Mouse (Mus musculus): ENCODE measurements around the gene Abr. TPM values are rescaled to one million over a fixed set of nuclear protein-coding genes. Genes with fewer than 3 reads are reported as not detected.

Gene Abr
- total RNA-seq, 2 experiments from 2014 or later: 439 to 452 TPM

DNA sequence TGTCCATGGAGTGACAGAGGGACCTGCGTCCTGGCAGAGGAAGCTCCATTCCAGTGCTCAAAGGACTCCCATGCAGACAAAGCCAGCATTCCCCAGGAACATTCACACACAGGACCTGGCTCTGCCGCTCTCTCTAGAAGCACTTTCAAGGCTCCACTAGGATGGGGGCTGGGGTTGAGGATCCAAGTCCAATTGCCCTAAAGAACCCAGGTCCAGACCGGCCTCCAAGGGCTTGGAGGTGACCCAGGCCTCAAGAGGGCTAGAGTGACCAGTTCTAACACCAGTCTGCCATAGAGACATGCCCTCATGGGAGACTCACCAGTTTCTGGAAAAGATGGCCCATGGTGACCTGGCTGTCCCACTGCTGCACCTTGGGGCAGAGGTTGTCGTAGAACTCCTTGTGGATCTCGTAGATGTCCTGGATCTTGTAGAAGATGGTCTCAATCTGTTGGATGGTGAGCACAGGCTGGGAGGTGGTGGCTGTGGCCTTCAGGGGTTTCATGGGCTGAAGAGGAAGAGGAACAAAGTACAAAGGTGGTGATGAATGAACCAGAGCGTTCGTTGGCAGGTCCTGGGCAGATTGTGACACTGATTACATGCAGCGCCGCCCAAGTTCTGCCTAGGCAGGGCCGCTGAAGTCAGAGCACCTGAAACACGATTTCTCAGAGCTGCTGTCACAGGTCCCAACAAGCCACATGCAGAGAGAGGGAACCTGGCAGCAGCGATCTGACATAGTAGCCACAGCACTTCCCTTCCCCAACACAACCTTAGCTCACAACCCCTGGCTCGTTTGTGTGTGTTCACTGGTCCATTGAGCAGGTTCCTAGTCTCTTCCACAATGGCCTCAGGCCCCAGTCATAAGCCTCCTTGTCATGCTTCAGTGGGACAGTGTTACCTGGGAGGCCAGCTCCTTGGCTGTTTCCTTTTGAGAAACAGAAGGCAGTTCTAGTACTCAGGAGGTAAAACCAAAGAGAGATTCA lies 143.1 kb downstream of the Abr start:
- intact Hi-C loops (cut with DNase I): no loop called here
- no peak for DNase-seq (ENCODE audit: low spot score in 2 of 2)

GRCm38 (mm10) chr11:76477095-76477525 lies 145.0 kb downstream of the Abr start:
- intact Hi-C loops (cut with DNase I): no loop called here
- DNase-seq (ENCODE audit: low spot score in 2 of 2): no peak

GRCm38 (mm10) chr11:76476376-76477094 lies 145.6 kb downstream of the Abr start:
- intact Hi-C loops (cut with DNase I): no loop called here
- no peak for DNase-seq (ENCODE audit: low spot score in 2 of 2)

DNA sequence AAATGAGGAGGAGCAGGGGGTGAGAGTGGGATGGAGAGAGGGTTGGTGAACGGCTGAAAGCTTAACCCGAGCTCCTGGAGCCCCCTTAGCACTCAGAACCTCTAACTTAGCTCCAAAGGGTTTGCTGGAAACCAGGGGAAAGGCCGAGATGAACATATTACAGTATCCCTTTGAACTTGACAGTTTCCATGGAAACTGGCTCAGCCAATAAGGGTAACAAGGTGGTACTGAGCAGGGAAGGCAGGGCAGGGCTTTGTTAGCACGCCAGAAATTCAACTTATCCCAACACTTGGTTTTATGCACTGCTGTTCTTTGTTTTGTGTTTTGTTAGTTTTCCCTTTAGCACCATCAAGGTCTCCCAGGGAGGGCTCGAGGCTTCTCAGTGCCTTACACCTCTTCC lies 149.5 kb downstream of the Abr start:
- no peak for DNase-seq (ENCODE audit: low spot score in 2 of 2)
- intact Hi-C loops (cut with DNase I): no loop called here

DNA sequence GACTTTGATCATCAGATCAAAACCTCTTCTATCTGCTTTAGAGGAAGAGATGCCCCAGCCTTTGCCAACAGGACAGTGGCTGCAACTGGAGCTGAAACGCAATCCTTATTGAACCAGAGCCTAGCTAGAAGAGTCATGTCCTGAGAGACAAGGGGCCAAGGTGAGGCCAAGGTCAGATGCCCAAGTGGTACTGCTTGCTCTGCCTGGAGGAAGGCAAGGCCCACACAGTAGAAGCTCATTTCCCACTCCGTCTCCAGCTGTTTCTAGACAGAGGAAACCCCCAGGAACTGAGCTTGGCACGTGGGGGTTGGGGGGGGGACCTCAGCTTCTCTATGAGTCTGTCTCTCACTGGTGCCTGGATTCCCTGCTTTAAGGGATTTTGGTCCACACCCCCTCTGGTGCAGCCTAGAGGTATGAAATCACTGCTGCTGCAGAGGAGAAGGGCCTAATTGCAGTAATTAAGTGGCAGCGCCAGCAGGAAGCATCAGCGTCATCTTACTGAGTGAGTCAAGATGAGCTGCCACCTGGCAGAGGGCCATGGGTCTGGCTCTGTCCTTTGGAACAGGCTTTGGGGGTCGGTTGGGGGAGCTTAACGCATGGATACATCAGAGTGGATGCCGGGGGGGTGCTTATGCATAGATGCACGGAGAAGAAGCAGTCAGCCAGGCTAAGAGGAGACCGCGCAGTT lies 152.7 kb downstream of the Abr start:
- no peak for DNase-seq (ENCODE audit: low spot score in 2 of 2)
- intact Hi-C loops (cut with DNase I): no loop called here

DNA sequence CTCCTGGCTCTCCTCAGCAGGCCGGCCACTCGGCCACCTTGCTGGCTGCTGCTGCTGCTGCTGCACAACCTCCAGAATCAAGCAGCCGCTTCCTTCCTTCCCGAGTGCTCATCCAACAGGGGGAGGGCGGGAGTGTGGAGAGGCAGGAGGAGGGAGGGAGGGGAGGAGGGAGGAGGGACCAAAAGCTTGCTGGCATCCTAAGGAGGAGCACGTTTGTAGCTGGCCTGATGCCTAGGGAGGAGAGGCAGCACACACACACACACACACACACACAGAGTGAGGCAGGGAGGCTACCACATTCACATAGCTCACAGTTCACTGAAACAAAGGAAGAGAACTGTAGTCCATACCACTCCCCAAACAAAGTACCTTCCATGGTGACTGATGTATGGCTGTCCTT lies 153.8 kb downstream of the Abr start:
- intact Hi-C loops (cut with DNase I): no loop called here
- DNase-seq (ENCODE audit: low spot score in 2 of 2): peak; percentile 63 to 66

GRCm38 (mm10) chr11:76467487-76468005 lies 154.6 kb downstream of the Abr start:
- intact Hi-C loops (cut with DNase I): no loop called here
- no peak for DNase-seq (ENCODE audit: low spot score in 2 of 2)

DNA sequence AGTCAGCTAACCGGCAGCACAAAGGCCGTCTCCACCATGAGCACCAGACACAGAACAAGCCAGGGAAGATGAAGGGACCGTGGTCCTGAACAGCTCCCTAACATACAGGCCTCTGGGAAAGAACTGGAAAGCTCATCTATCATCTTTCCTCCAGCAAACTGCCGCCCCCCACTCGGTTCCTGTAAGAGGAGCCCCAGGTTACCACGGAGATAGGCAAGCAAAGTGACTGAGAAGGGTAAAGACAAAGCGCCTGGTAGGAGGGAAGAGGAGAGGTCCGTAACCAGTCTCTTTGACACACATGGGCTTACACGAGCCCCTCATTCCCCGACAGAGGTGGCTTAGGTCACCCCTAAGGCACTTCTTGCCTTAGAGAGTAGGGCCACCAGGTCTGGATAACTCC lies 155.0 kb downstream of the Abr start:
- intact Hi-C loops (cut with DNase I): no loop called here
- DNase-seq (ENCODE audit: low spot score in 2 of 2): no peak

DNA sequence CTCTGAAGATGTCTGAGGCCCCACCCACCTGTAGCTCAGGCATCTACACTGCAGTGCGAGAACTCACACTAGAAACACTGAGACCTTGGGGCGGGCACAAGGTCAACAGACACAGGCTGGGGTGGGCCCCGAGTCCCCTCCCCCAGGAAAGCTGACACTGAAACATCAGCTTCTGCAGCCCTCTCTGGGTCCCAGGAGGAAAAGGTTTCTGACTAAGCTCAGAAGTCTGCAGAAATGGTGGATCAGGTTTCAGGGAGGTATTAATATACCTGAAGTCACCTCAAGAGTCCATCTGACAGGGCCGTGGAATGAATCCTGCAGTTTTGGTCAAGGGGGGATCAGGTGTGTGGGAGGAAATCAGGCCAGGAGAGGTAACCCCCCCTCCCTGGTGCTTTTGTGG lies 156.2 kb downstream of the Abr start:
- no peak for DNase-seq (ENCODE audit: low spot score in 2 of 2)
- intact Hi-C loops (cut with DNase I): no loop called here

- intact Hi-C loops (cut with DNase I): no loop called here
- no peak for DNase-seq (ENCODE audit: low spot score in 2 of 2)
Observed at GRCm38 (mm10) chr11:76461696-76462095, 160.4 kb downstream of the Abr start.

GRCm38 (mm10) chr11:76461201-76461600 lies 160.9 kb downstream of the Abr start:
- intact Hi-C loops (cut with DNase I): no loop called here
- DNase-seq (ENCODE audit: low spot score in 2 of 2): no peak

- DNase-seq (ENCODE audit: low spot score in 2 of 2): no peak
- intact Hi-C loops (cut with DNase I): loop anchor here (5.0 kb wide), 2 partner anchors 33 to 118 kb away; no protein-coding TSS in a partner anchor
Observed at GRCm38 (mm10) chr11:76459489-76459888, 162.6 kb downstream of the Abr start.

DNA sequence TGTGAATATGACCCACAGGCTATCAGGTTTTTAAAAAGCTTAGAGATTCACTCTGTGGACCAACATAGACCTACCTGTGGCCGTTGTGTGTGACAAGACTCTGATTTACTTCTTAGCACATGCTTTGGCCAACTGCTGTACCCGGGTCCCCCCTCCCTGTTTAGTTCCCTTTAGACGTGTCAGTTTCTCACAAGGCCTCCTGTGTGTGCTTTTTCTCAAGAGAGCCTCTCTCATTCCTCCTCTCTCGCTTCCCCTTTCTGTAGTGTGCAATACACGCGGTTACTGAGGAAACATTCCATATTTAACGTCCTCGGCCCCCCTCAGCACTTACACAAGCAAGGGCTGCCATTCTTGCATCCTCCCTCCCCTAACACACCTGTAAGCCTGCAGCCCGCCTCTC lies 163.4 kb downstream of the Abr start:
- intact Hi-C loops (cut with DNase I): loop anchor here (5.0 kb wide), 2 partner anchors 34 to 119 kb away; no protein-coding TSS in a partner anchor
- no peak for DNase-seq (ENCODE audit: low spot score in 2 of 2)

DNA sequence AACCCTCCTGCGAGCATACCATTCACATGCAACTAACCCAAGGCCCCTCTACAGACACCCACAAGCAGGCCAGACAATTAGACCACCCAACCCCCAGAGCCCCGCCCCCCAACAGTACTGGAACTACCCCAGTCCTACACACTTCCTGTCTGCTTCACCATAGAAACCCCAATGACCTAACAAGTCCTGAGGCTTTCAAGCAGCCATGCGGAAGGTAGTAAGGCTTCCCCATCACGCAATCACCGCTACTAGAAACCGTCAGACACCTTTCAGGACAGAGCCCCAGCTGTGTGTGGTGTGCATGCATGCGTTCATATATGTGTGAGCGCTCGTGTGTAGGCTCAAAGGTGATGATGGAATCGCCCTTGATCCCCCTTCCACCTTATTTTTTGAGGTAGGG lies 165.2 kb downstream of the Abr start:
- no peak for DNase-seq (ENCODE audit: low spot score in 2 of 2)
- intact Hi-C loops (cut with DNase I): loop anchor here (2.0 to 5.0 kb wide), 3 partner anchors 35 to 190 kb away; no protein-coding TSS in a partner anchor

DNA sequence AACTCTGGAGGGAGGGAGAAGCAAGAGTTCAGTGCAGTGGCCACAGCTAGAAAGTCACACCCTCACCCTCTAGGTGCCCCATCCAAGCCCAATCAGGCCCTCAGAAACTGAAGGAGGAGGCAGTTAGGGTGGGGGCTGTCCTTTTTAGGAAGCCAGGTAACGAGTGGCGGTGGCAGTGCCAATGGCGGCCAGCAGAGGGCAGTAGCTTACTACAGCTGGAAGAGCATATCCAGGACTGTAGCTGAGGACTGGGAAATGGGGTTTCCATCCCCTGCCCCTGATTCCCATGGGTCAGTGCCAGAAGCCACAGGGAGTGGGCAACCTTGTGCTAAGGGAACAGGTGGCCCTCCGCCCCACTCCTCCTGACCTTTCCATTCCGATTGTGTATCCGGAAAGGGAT lies 165.9 kb downstream of the Abr start:
- intact Hi-C loops (cut with DNase I): loop anchor here (2.0 to 5.0 kb wide), 3 partner anchors 36 to 191 kb away; no protein-coding TSS in a partner anchor
- DNase-seq (ENCODE audit: low spot score in 2 of 2): peak; percentile 80 to 87

- DNase-seq (ENCODE audit: low spot score in 2 of 2): peak; percentile 57 to 64
- intact Hi-C loops (cut with DNase I): loop anchor here (2.0 kb wide), 1 partner anchor 44 kb away; no protein-coding TSS in a partner anchor
Observed at GRCm38 (mm10) chr11:76454492-76454891, 167.6 kb downstream of the Abr start.

DNA sequence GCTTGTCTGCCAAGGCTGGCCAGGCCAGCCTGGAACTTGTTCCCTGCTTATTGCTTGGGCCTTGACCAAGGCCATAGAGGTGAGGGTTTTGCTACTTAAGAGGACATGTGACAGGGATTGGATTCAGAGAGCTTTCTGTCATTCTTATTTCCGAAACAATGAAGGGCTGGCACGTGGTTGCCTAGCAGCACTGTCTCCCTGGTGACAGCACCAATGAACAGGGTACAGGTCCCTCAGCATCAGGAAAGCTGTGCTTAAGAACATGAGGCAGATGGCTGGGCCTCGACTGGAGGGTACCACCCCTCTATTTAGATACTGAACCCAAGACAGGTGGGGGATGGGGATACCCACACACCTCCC lies 171.9 kb downstream of the Abr start:
- no peak for DNase-seq (ENCODE audit: low spot score in 2 of 2)
- intact Hi-C loops (cut with DNase I): no loop called here

- intact Hi-C loops (cut with DNase I): no loop called here
- DNase-seq (ENCODE audit: low spot score in 2 of 2): peak; percentile 80 to 86
Observed at GRCm38 (mm10) chr11:76449520-76450201, 172.5 kb downstream of the Abr start.

DNA sequence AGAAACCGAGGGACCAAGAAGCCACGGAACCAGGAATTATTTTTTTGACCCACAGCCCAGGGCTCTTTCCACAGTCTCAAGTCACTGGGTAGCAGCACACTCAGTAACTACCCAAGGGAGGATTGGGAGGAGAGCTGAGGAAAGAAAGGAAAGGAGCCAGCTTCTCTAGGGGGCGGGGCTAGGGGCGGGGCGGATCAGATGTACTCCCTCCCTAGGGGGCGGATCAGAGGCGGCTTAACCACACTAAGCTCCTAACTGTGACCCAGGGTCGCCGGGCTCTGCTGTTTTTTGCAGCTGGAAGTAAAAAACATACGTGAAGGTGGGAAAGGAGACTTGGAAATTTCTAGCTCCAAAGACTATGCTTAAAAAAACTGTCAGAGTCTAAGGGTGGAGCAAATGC lies 175.9 kb downstream of the Abr start:
- intact Hi-C loops (cut with DNase I): no loop called here
- no peak for DNase-seq (ENCODE audit: low spot score in 2 of 2)
